Mouse (Mus musculus) urinary bladder, adult 2 months (tissue): ENCODE measurements around the gene Krtcap2. TPM values are rescaled to one million over a fixed set of nuclear protein-coding genes. Genes with fewer than 3 reads are reported as not detected.

ENCODE experiments used
- DNase-seq: peaks from one replicate; pipeline ENCODE4 v3.0.0; 2022; ENCODE audit warnings: low spot score
- polyA plus RNA-seq: library from polyadenylated mRNA; depleted of rRNA; stranded (reverse); fragments of >200 nt; gene quantifications from 2 replicates; pipeline ENCODE4 v1.2.3, GENCODE M21; 2012

Krtcap2 gene
- polyA plus RNA-seq, 1 experiment = 67.7 TPM

DNA sequence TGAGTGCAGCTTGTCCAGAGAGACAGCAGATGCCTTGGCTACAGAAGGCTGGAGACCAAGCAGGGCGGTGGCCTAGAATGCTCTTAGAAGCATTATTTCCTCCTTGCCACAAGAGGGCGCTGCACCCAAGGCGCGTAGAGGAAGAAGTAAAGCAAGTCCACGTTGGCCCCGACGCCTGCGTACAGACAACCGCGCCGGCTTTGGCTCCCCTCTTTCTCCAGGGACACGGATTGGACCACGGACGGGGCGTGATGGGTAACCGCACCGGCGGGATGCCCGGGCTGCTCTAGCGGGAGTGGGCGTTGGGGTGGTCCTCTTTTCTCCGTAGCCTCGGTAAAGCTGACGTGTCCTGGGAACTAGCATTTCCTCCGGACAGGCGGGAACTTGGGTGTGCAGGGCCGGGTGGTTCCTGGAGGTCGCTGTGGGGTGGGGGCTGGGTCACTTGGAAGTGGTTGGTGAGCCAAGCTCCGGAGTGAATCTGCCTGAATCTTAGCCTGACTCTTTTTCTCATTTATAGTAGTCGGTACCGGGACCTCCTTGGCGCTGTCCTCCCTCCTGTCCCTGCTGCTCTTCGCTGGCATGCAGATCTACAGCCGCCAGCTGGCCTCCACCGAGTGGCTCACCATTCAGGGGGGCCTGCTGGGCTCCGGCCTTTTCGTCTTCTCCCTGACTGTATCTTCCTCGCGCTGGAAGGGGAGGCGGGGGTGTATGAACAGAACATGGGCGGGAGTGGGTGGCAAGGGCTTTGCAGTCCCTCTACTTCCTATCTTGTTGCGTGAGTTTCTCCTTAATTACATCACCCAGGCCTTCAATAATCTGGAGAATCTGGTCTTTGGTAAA lies 715 bp downstream of the Krtcap2 start, which contains the start of gene Trim46:
Trim46 (minus strand) TSS at position 49 of the 840 bp plus-strand sequence.
- peak; percentile 84 for DNase-seq

DNA sequence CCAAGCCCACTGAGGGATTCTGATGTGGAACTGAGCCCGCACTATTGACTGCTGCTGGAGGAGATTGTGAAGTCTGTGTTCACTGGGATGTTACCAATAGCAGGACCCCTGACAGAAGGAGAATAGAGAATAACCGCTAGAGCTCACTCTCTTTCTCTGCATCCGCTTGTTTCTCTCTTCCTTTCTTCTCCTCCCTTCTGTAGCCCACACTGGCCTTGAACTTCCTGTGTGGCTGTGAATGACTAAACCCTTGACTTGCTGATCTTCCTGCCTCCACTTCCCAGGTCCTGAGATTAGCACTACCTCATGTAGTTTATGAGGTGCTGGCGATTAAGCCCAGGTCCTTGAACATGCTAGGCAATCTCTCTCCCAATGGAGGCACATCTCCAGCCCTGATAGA lies 1.7 kb downstream of the Krtcap2 start:
- DNase-seq = no peak

GRCm38 (mm10) chr3:89250435-89251040 lies 4.8 kb downstream of the Krtcap2 start:
- DNase-seq = no peak

DNA sequence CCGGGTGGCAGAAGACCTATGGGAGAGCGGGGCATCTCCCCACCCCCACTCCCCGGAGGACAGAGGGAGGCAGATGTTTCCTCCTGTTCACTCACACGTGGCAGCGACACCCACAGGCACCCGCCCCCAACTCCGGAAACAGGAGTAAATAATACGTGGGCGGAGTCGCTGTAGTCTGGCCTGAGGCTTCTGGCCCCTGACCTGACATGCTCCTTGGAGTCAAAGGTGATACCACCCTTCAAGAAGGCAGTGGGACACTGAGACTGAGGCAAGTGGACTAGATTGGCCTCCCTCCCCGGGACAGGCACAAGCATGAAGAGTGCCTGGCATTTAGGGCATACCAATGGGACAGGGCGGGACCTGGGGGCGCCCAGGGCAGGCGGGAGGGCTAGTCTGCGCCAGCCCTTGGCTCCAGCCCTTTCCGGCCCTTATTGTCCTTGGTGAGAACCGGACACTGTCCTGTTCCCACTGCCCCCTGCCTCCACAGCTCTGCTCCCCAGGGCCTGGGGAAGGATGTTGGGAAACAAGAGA lies 5.7 kb downstream of the Krtcap2 start:
- DNase-seq = no peak

DNA sequence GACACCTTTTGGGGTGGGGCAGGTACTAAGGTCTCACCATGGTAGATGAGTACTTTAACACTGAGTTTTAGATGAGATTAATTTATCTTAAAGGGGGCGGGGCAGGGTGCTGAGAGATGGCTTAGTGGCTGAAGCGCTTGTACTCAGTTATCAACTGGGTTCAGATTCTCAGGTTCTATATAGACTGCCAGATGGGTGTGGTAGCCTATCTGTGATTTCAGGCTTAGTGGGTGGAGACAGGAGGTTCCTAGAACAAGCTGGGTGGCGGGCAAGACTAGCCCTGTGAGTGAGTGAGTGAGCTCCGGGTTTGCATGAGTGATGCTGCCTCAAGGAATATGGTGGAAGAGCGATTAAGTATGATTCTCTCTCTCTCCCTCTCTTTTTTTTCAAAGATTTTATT lies 9.2 kb downstream of the Krtcap2 start:
- DNase-seq = no peak

DNA sequence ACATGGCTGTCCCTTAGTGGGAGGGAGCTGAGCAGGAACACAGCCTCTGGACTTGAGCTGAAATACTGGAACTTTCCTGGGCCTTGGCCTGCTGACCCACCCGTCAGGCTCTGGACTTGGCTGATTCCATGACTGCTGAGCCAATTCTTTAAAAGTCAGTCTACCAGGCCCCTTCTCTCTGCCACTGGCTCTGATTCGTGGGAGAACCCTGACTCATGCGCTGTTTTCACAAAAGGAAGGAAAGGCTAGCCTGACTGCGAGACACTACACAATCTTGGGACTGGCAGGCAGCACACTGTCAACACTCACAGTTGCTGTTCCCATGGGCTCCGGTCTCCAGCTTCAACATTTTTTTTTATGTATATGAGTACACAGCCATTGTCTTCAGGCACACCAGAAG lies 10.4 kb downstream of the Krtcap2 start:
- no peak for DNase-seq

DNA sequence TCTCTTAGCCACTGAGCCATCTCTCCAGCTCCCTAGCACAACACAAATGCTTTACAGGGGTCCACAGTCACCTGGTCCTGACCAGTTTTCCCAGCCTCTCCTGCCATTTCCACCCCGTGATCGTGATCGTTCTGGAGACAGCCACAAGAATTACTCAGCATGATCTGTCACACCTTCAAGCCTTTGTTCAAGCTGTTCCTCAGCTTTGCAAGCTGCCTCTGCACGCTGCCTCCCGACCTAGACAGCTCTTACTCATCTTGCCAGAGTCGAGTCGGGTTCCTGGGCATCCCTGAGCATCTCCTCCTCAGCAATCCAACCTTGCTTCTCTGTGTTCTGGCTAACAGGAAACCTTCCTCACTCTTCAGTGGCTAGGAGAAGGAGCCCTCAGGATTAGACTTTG lies 13.3 kb downstream of the Krtcap2 start, which contains the start of gene Dpm3:
Dpm3 (plus strand) TSS at position 283 of the 400 bp plus-strand sequence.
- DNase-seq = no peak

- no peak for DNase-seq
Measured at GRCm38 (mm10) chr3:89260211-89260610, 14.4 kb downstream of the Krtcap2 start.

GRCm38 (mm10) chr3:89262417-89262816 lies 16.7 kb downstream of the Krtcap2 start:
- DNase-seq = no peak

GRCm38 (mm10) chr3:89266439-89266893 lies 20.7 kb downstream of the Krtcap2 start:
- DNase-seq = peak; percentile 62

DNA sequence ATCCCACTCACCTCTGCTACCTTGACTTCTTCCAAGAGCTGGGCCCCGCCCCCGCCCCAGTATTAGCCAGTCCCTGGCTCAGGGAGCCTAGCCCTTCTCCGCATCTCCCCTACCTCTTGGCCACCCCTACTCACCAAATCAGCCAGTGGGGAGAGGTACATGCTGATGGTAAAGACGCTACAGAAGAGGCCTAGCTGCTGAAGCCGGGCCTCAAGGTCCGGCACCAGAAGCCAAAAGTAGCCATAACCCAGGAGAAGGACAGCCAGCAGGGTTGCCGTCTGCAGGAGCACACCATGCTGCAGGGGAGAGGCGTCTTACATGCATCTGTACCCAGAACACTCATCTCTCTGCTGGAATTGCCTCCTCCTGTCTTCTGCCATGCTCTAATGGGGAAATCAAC lies 23.1 kb downstream of the Krtcap2 start:
- no peak for DNase-seq

DNA sequence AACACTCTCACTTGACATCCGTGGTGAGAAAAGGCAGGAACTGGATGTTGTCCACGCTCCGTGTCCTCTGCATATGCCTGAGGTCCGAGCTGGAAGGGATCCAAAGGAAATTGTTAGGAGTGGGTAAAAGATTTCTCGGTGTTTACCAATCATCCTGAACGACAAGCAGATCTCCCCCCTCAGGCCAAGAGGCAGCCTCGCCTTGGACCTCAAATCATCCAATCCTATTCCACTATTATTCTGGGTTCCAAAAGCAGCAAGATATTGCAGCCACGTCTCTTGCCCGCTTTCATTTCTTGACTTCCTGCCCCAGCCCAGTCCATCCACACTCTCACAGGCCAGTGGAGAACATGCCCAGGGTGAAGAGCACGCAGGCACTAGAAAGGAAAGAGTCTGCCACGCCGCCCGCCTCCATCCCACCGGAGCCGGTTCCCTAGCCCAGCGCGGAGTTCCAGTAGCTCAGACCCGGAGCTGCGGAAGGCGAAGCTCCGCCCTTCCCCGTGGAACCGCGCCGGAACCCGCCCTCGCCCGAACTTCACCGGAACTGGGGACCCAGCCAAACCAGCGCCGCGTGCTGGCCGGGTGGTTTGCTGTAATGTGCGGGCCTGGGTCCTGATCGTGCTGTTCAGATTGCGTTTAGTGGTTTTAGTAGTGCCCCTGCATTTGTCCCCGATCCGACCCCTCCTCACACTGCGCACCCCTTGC lies 24.4 kb downstream of the Krtcap2 start, which contains the start of gene Slc50a1:
Slc50a1 (minus strand) TSS at position 520 of the 705 bp plus-strand sequence.
- peak; percentile 72 for DNase-seq

DNA sequence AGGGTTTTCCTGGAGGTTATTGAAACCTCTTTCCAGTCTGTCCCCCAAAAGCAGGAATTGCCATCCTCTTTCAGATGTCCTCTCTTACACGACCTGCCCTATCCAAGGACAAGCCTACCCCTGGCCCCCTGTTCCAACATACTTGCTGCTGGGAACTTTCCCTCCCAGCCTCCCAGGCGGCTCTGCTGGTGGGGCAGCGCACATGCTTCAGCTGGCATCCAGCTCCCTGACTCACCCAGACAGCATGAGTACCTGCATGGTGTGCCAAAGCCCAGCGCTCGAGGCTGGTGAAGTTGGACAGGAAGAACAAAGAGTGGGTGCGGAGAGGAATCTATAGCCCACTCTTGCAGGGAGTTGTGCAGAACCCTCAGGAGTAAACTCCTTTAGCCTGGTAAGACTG lies 25.1 kb downstream of the Krtcap2 start:
- peak; percentile 42 for DNase-seq

GRCm38 (mm10) chr3:89271760-89272159 lies 26.0 kb downstream of the Krtcap2 start:
- DNase-seq = no peak

DNA sequence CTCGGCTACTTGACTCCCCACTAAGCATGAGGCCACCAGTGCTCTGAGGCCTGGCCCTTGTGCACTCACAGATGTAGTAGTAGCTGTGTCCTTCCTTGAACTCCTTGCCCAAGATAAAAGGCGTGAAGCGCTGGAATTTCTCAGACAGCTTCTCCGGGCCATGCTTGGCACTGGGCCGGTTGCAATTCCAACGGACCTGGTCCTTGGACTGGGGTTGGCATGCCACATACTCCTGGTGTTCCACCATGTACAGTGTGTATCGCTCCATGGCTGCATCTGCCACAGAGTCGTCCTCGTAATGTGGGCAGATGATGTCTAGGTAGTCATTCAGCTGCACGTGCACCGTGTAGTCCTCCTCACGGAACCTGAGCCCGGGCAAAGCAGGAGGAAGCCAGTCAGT lies 30.3 kb downstream of the Krtcap2 start:
- DNase-seq = no peak

DNA sequence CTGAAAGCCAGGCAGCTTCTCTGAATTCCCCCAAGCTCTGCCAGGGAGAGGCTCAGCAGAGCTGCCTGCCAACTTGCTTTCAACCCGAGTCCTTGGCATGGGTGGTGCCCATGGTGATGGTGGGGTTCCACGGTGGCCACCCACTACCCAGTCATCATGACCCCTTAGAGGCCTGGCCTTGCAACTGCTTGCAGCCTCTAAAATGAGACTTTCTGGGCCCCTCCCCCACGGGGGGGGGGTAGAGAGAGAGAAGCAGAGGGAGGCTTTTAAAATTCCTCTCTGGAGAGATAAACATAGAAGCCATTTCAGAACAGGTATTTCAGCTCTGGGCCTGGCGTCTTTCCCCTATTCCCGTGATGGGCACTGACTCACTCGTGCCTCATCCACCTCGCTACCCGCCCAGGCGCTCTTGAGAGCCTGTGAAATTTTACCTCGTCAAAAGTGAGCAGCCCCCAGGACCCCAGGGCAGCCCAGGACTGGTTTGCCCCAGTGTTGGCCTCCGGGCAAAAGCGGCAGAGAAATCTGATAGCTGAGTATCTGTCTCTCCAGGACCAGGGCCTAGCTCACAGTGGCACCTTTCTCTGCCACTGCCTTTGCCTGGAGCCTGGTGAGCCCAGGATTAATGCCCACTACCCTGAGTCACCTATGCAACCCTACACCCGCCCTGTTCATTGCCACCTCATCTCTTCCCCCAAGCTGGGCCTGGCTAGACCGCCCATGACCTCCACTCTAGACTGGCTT lies 31.7 kb downstream of the Krtcap2 start:
- peak; percentile 55 for DNase-seq

- DNase-seq = peak; percentile 47
Measured at GRCm38 (mm10) chr3:89278107-89278506, 32.3 kb downstream of the Krtcap2 start.

DNA sequence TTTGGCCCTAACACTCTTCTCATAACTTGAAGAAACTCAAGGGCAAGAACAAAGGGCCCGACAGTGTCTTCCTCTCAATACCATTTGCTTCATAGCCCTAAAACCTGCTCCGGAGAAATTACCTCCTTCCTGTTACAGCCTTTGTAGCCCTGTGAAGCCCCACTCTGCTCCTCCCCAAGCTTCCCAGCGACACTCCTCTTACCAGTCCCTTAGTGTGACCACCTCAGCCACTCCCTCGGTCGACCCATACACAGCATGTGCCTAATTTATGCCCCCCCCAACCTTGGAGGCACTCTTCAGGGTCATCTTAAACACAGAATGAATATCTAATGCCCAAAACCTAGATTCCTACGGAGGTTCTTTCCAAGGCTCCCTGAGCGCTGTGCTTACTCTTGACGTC lies 32.9 kb downstream of the Krtcap2 start:
- no peak for DNase-seq

DNA sequence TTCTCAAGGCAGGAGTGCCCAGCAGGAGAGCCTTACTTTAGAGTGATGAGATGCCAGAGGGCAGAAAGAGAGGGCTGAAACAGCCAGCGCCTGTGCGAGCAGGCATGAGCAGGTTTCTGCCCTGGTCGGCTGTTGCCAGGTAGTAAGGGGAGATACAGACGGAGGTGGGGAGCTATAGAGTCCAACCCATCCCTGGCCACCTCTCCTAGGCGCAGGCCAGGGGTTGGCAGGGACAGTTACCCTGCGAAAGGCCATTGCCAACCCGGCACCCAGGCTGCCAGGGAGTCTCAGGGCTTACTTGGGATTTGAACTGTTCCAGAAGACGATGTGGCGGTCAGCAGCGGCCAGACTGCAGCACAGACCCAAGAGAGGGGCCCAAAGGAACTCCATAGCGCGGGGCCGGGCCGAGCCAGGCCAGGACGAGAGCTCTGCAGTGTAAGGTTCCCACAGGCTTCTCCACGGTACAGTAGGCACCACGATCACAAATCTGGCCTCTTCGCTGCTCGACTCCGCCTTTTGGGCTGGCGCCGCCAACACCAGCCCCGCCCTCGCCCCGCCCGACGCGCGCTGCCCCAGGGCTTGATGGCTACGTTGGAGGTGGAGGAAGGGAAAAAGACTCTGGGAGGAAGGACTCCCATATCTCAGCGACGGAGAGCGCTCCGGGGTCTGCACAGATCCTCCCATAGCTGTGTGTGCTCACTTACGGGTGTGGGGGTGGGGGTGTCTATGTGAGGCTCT lies 33.6 kb downstream of the Krtcap2 start:
- DNase-seq = peak; percentile 82

DNA sequence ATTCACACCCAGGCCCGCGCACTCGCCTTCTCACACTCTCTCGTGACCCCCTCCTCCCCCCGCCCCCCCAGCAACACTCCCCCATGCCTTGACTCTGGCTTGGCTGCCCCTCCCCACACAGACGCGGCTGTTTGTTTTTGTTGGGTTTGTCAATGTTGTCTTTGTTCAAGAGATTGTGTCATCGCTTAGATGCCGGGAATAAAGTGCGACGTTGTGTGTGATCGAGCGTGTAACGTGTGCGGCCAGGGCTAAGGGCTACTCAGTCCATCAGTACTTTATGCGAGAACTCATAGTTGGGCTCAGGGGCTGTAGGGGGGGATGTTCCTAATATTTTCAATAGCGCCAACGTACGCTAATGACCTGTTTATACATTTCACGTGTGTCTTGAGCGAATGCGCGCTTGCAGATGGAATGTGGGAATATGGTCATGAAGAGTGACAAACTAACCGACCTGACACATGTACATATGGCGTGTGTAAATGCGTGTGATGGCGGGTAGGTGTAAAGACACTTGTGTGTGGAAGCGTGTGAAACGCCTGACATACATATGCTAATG lies 34.4 kb downstream of the Krtcap2 start:
- DNase-seq = no peak
